Mouse (Mus musculus): ENCODE measurements around the gene Hoxc10. TPM values are rescaled to one million over a fixed set of nuclear protein-coding genes. Genes with fewer than 3 reads are reported as not detected.

Gene Hoxc10
- polyA plus RNA-seq, 1 experiment from 2014 or later, result not detected

GRCm38 (mm10) chr15:103001370-103001769 is 34.8 kb downstream of the Hoxc10 start:
- H3K27ac ChIP-seq, result no peak overlapping the region
- H3K27me3 ChIP-seq (replicated peaks), result peaks cover 99% of the 10 kb centered on the region
- H3K36me3 ChIP-seq (replicated peaks), result no peaks in the 10 kb centered on the region
- no peak overlapping the region for H3K4me2 ChIP-seq
- ATAC-seq (replicated peaks), result no peak
- no peak overlapping the region for H3K4me3 ChIP-seq
- no peak overlapping the region for H3K9ac ChIP-seq
- peaks cover 11% of the 10 kb centered on the region for H3K4me1 ChIP-seq
- H3K9me3 ChIP-seq, result no peaks in the 10 kb centered on the region
- 12% methylated on average over 2 of the region's 2 CpGs for WGBS

GRCm38 (mm10) chr15:103002156-103002555 is 35.6 kb downstream of the Hoxc10 start:
- H3K27me3 ChIP-seq (replicated peaks), result peaks cover 100% of the 10 kb centered on the region
- 5% methylated on average over 4 of the region's 4 CpGs for WGBS
- ATAC-seq (replicated peaks), result no peak
- no peak overlapping the region for H3K9ac ChIP-seq
- no peak overlapping the region for H3K4me2 ChIP-seq
- no peaks in the 10 kb centered on the region for H3K9me3 ChIP-seq
- no peak overlapping the region for H3K27ac ChIP-seq
- peaks cover 11% of the 10 kb centered on the region for H3K4me1 ChIP-seq
- no peak overlapping the region for H3K4me3 ChIP-seq
- H3K36me3 ChIP-seq (replicated peaks), result no peaks in the 10 kb centered on the region

- H3K4me3 ChIP-seq, result no peak overlapping the region
- peaks cover 11% of the 10 kb centered on the region for H3K4me1 ChIP-seq
- H3K27me3 ChIP-seq (replicated peaks), result peaks cover 100% of the 10 kb centered on the region
- no peak overlapping the region for H3K27ac ChIP-seq
- ATAC-seq (replicated peaks), result no peak
- H3K4me2 ChIP-seq, result no peak overlapping the region
- H3K9ac ChIP-seq, result no peak overlapping the region
- no peaks in the 10 kb centered on the region for H3K36me3 ChIP-seq (replicated peaks)
- H3K9me3 ChIP-seq, result no peaks in the 10 kb centered on the region
- 4% methylated on average over 13 of the region's 13 CpGs for WGBS
Measured at GRCm38 (mm10) chr15:103002821-103003448, 36.3 kb downstream of the Hoxc10 start.

GRCm38 (mm10) chr15:103005308-103005707 is 38.7 kb downstream of the Hoxc10 start:
- Histone ChIP-seq H3K36me3 (replicated peaks) (no peaks in the 10 kb centered on the region), H3K4me2 (no peak overlapping the region), H3K4me1 (no peaks in the 10 kb centered on the region), H3K9ac (no peak overlapping the region), H3K27me3 (replicated peaks) (peaks cover 100% of the 10 kb centered on the region), H3K4me3 (no peak overlapping the region), H3K9me3 (no peaks in the 10 kb centered on the region), H3K27ac (no peak overlapping the region)
- ATAC-seq (replicated peaks), result no peak
- under 1% methylated on average over 17 of the region's 17 CpGs for WGBS

GRCm38 (mm10) chr15:103005797-103006196 is 39.2 kb downstream of the Hoxc10 start:
- H3K27me3 ChIP-seq (replicated peaks), result peaks cover 100% of the 10 kb centered on the region
- 2% methylated on average over 5 of the region's 5 CpGs for WGBS
- H3K9ac ChIP-seq, result no peak overlapping the region
- no peaks in the 10 kb centered on the region for H3K36me3 ChIP-seq (replicated peaks)
- no peak overlapping the region for H3K4me3 ChIP-seq
- H3K9me3 ChIP-seq, result no peaks in the 10 kb centered on the region
- H3K4me1 ChIP-seq, result no peaks in the 10 kb centered on the region
- no peak overlapping the region for H3K4me2 ChIP-seq
- ATAC-seq (replicated peaks), result no peak
- H3K27ac ChIP-seq, result no peak overlapping the region

GRCm38 (mm10) chr15:103006326-103006725 is 39.7 kb downstream of the Hoxc10 start:
- no peak overlapping the region for H3K27ac ChIP-seq
- no peak overlapping the region for H3K9ac ChIP-seq
- no peaks in the 10 kb centered on the region for H3K4me1 ChIP-seq
- ATAC-seq (replicated peaks), result no peak
- peaks cover 100% of the 10 kb centered on the region for H3K27me3 ChIP-seq (replicated peaks)
- no peaks in the 10 kb centered on the region for H3K9me3 ChIP-seq
- H3K4me2 ChIP-seq, result no peak overlapping the region
- no peak overlapping the region for H3K4me3 ChIP-seq
- no peaks in the 10 kb centered on the region for H3K36me3 ChIP-seq (replicated peaks)
- WGBS, result 15% methylated on average over 1 of the region's 1 CpGs

GRCm38 (mm10) chr15:103009265-103010111 is 42.9 kb downstream of the Hoxc10 start:
- H3K4me3 ChIP-seq, result no peak overlapping the region
- whole genome bisulfite sequencing, result 1% methylated on average over 27 of the region's 27 CpGs
- H3K9ac ChIP-seq, result no peak overlapping the region
- peaks cover 98% of the 10 kb centered on the region for H3K27me3 ChIP-seq (replicated peaks)
- peaks cover 7% of the 10 kb centered on the region; the same call in 1 of the 2 replicates for H3K4me1 ChIP-seq
- H3K4me2 ChIP-seq, result no peak overlapping the region
- ATAC-seq (replicated peaks), result no peak
- no peaks in the 10 kb centered on the region for H3K9me3 ChIP-seq
- H3K27ac ChIP-seq, result no peak overlapping the region
- no peaks in the 10 kb centered on the region for H3K36me3 ChIP-seq (replicated peaks)

GRCm38 (mm10) chr15:103010112-103010846 is 43.7 kb downstream of the Hoxc10 start:
- H3K4me3 ChIP-seq, result no peak overlapping the region
- no peak overlapping the region for H3K4me2 ChIP-seq

GRCm38 (mm10) chr15:103010847-103011555 is 44.4 kb downstream of the Hoxc10 start:
- no peak for ATAC-seq (replicated peaks)
- H3K4me2 ChIP-seq, result no peak overlapping the region
- H3K27ac ChIP-seq, result no peak overlapping the region
- no peak overlapping the region for H3K9ac ChIP-seq
- H3K36me3 ChIP-seq (replicated peaks), result no peaks in the 10 kb centered on the region
- no peaks in the 10 kb centered on the region for H3K9me3 ChIP-seq
- H3K27me3 ChIP-seq (replicated peaks), result peaks cover 98% of the 10 kb centered on the region
- H3K4me3 ChIP-seq, result no peak overlapping the region
- 1% methylated on average over 28 of the region's 28 CpGs for WGBS
- H3K4me1 ChIP-seq, result peaks cover 7% of the 10 kb centered on the region; the same call in 1 of the 2 replicates

More at GRCm38 (mm10) chr15:103010112-103010846, 43.7 kb downstream of the Hoxc10 start:
- no peak overlapping the region for H3K9ac ChIP-seq
- under 1% methylated on average over 31 of the region's 31 CpGs for WGBS
- H3K4me1 ChIP-seq, result peaks cover 7% of the 10 kb centered on the region; the same call in 1 of the 2 replicates
- H3K27me3 ChIP-seq (replicated peaks), result peaks cover 98% of the 10 kb centered on the region
- H3K36me3 ChIP-seq (replicated peaks), result no peaks in the 10 kb centered on the region
- H3K27ac ChIP-seq, result no peak overlapping the region
- ATAC-seq (replicated peaks), result no peak
- H3K9me3 ChIP-seq, result no peaks in the 10 kb centered on the region

GRCm38 (mm10) chr15:103011928-103012486 is 45.4 kb downstream of the Hoxc10 start:
- Histone ChIP-seq H3K27me3 (replicated peaks) (peaks cover 98% of the 10 kb centered on the region), H3K4me2 (no peak overlapping the region), H3K9me3 (no peaks in the 10 kb centered on the region), H3K9ac (no peak overlapping the region), H3K27ac (no peak overlapping the region), H3K4me1 (peaks cover 7% of the 10 kb centered on the region; the same call in 1 of the 2 replicates), H3K36me3 (replicated peaks) (no peaks in the 10 kb centered on the region), H3K4me3 (no peak overlapping the region)
- ATAC-seq (replicated peaks), result no peak
- WGBS, result 2% methylated on average over 26 of the region's 26 CpGs

GRCm38 (mm10) chr15:103013238-103013984 is 46.8 kb downstream of the Hoxc10 start:
- Histone ChIP-seq H3K4me1 (peaks cover 7% of the 10 kb centered on the region; the same call in 1 of the 2 replicates), H3K27me3 (replicated peaks) (peaks cover 98% of the 10 kb centered on the region), H3K9me3 (no peaks in the 10 kb centered on the region), H3K4me3 (no peak overlapping the region), H3K4me2 (peak overlapping the region; percentile 29), H3K36me3 (replicated peaks) (no peaks in the 10 kb centered on the region), H3K9ac (no peak overlapping the region), H3K27ac (no peak overlapping the region)
- WGBS, result 3% methylated on average over 17 of the region's 17 CpGs
- ATAC-seq (replicated peaks), result no peak

Data from midbrain, embryonic 15.5 days (tissue).